Mouse (Mus musculus) layer of hippocampus, postnatal 10 days (tissue): ENCODE data around the gene Me3. TPM values are rescaled to one million over a fixed set of nuclear protein-coding genes. Genes with fewer than 3 reads are reported as not detected.

ENCODE experiments used
- DNase-seq, 2 experiments: peaks; one replicate each; pipeline ENCODE4 v3.0.0; 2021; ENCODE audit warnings: low spot score in 2 of 2
- long read RNA-seq: library from polyadenylated mRNA; stranded (forward); transcript quantifications from one replicate; pipeline ENCODE4 v2.0.0, GENCODE M21; 2023
- total RNA-seq, 2 experiments: library from RNA; stranded (reverse); gene quantifications; 2 replicates each; pipeline ENCODE4 v1.2.3; 2021

Gene Me3
- total RNA-seq: 10 to 100 TPM; 66.2 to 66.8 TPM
- long read RNA-seq, full-length matches to known transcripts: 22 of 71 reads
- long read RNA-seq, partial matches to known transcripts: 11 of 71 reads
- long read RNA-seq, other reads (novel, unspliced or antisense): 38 of 71 reads

DNA sequence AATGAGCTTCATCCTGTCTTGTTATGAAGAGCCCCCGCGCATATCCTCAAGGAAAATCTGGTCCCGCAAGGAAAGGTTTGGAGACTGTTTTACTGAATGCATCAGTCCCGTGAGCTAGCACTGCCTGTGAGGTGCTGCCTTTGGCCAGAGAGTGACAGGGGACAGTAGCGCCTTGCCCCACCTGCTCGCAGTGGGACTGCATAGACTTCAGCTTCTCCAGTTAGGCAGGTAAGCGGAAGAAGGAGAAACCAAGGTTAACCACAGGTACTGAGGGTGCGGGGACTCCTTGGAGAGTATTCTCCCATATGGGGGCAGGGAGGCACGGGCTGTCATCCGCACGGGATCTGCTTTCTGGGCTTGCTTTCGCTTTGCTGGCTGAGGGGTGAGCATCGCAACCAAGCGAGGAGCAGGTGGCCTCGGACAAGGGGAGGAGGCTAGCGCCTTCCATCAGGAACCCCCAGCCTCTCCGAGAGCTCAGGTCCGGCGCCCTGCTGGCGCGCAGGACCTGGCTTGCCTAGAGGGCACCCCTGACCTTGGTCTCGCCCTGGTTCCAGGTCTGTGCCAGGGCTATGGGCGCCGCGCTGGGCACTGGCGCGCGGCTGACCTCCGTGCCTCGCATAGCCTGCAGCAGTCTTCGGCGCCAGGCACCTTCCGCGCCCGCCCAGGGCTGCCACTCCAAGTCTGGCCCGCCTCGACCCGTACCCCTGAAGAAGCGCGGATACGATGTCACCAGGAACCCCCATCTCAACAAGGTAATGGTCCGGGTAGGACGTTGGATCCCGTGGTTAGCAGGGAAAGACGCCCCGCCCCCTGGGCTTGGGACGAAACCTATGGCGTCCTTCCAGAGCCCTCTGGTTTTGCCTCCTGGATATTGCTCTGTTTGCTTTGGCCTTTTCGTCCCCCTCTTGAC is at the start of gene Me3:
Gene Me3, plus strand, starts transcription at position 51 of the 910 bp plus-strand sequence.
- DNase-seq: peak; percentile 57 to 70

DNA sequence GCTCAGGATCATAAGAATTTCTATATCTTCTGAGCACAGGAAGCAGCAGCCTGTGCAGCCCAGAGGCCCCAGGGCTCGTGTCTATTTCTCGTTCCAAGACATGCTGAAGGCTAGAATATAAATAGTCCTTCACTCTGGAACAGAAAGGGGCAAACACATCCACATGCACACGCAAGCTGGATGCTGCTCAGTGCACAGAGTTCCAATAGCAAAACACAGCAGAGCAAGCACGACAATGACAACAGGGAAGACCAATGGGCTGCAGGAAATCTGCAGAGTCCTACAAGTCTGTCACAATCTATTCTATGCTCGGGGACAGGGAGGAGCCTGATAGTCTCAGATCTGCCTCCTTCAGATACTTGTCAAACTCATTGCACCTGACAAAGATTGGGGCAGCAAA is 42.2 kb upstream of the Me3 start:
- no peak for DNase-seq

DNA sequence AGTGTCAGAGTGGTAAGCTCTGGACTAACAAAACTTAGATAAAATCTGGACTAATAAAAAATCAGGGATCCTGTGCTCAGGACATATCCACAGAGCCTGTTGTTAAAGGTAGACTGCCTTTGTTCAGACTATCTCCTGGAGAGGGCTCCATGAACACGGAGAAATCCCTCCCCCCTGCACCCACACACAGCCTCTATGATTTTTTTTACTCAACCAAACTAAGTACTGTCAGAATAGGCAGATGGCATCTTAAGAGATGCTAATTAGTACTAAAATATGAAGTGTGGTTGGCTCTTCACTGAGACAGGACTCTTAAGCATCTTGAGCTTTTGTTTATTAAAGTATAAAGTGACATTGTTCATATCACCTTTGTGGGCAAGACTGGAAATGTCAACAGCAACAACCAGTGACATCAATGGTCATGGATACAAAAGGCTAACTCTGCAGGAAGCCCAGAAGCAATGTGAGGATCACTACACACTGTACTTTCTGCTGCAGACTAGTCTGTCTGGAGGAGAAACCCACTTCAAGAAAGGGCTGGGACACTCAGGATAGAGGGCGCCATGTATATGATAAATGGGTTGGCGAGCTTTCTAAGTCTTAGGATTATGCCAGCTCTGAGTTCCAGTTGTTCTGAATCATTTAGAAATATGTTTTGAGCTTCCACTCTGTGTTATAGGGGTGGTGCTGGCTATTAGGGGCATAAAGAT is 41.5 kb upstream of the Me3 start:
- no peak for DNase-seq

DNA sequence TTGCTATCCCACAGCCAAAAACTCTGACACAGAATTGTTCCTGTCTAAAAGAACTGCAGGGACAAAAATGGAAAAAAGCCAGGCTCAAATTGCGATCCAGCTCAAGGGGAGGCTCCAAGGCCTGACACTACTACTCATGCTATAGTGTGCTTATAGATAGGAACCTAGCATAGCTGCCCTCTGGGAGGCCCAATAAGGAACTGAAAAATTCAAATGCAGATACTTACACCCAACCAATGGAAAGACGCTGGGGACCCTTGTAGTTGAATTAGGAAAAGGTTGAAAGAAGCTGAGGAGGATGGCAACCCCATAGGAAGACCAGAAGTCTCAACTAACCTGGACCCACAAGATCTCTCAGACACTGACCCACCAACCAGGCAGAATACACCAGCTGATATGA is 36.4 kb upstream of the Me3 start:
- no peak for DNase-seq

DNA sequence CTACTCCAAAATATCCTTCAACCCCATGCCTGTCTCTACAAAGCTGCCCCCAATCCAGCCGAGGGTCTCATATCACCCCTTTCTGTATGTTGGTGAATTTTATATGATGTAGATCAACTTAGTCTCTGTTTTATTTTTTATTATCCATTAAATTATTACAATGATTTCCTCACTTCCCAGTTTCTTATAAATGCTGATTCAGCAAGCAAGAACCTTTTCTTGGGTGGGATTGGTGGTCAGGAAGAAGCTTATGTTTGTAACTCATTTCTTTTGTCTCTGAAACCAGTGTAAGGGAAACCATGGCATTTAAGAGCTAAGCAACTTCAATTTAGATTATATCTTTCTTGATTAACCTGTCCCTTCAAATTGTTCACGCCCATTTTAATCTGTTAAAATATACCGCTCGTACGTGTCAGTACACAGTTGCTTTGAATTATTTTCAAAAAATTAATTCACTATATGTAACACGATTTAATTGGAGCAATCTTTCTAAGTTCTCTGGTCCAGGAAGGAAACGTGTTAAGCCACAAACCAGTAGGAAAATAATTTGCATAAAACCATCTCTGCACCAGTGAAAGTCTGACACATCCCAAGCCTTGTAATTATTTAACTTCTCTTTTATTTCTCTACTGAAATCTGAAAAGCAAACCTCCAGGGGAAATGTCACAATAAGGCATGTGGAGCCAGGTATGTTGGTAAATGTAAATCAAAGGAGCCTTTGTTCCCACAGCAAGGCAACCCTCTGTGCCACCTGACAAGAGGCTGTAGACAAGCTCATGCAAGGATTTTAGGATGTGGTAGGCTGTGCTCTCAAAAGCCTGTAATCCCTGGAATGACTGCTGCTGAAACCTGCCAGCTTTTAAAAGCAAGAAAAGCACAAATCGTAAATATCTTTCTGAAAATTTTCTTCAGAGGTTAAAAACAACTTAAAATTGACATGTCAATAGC is 26.3 kb upstream of the Me3 start:
- no peak for DNase-seq

GRCm38 (mm10) chr7:89607329-89607728 is 24.9 kb upstream of the Me3 start:
- no peak for DNase-seq

- no peak for DNase-seq
These were observed 21.0 kb upstream of the Me3 start for GRCm38 (mm10) chr7:89611236-89611635.

DNA sequence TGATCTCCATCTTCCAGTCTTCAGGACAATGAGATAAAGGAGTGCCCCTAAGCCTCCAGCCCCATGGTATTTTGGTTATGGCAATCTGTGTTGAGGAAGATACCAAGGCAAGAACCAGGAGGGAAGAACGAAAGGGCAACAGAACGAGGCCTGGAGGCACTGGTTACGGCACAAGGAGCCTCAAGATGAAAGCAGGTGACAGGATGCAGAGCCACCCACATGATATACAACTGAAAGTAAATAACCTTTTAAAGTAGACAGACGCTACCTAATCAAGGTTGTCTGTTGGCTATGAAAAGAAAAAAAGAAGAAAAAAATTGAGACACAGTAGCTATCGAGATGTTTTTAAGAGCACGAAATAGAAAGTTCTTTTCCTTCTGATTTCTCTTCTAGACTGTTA is 16.0 kb upstream of the Me3 start:
- DNase-seq: no peak

DNA sequence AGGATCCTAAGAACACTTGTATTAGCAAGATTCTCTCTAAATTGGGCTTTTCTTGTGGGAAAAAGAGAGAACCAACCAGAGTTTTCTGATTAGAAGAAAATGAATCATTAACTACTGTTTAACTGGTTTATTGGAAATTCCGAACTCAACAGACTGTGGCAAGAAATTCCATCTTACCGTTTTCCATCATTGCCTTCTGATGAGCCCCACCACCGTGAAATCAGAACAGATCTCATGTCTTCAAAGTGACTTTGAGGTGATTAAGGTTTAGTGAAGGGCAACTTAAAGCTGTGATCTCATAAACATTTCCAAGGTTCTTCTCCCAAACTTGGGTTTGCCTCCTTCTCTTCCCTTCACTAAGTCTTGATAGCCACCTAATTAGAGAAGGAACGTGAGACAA is 8.9 kb upstream of the Me3 start:
- no peak for DNase-seq

GRCm38 (mm10) chr7:89627393-89627792 is 4.8 kb upstream of the Me3 start:
- no peak for DNase-seq

- no peak for DNase-seq
These were observed 4.2 kb upstream of the Me3 start for GRCm38 (mm10) chr7:89628006-89628405.

DNA sequence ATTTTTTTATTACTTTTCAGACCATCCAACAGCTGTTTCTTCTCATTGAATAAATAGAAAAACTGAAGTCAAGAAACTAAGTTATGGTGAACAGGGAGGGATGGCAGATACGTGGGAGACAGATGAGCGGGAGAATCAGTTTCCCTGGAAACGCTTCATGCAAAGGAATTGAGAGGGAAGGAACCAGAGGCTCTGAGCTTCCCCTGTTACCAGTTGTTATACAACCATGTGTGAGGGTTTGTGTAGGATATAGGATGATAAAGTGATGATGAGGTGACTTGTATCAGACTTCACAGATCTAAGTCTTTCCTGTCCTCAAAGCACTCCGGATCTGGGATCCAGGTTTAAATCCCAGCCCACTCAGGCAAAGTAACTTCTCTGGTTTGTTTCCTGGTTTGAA is 3.2 kb upstream of the Me3 start:
- DNase-seq: no peak

- no peak for DNase-seq
These were observed 2.3 kb upstream of the Me3 start for GRCm38 (mm10) chr7:89629914-89630313.

DNA sequence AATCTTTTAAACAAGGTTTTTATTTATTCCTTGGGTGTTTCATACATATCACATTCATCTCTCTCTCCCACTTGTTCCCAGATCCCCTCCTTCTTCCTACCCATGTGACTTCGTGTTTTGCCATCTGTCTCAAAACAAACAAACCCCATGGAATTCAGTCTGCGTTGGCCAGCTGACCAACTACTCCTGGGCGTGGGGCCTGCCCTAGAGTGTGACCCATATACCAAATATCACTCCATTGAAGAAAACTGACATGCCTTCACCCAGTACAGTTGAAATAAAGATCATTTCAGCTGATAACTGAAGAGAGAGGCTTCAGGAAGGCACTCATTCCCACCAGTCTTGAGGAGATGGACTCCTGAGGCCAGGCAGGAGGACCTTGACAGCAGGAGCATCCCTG is 1.4 kb upstream of the Me3 start:
- no peak for DNase-seq

GRCm38 (mm10) chr7:89640533-89640932 is 8.3 kb downstream of the Me3 start:
- DNase-seq: no peak

DNA sequence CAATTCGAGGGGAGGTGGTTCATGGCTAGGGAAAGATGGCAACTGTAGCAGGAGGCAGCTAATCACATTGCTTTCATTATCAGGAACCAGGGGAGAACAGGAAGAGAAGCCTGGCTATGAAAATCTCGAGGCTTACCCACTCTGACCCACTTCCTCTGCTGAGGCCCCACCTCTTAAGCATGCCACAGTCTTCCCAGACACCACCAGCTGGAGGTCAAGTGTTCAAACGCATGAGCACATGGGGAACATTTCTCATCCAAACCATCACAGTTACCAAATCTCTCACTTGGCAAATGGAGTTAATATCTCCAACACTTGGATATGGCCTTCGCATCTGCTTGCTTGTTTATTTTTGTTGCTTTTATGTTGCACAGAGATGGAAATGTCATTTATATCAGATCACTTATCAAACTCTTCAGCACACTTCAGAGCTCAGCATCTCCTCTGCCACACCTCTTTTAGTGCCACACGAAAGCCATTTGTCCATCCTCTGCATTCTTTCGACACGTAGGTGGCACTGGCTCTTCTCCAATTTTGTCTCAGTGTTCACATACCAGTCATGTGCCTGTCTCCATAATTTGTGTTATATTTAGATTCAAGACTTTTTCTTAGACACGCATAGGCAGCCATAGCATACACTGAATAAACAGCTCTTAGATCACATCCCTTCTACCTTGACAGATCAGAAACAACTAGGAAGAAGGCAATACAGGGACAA is 8.9 kb downstream of the Me3 start:
- DNase-seq: no peak

- no peak for DNase-seq
These were observed 12.8 kb downstream of the Me3 start for GRCm38 (mm10) chr7:89645015-89645414.

DNA sequence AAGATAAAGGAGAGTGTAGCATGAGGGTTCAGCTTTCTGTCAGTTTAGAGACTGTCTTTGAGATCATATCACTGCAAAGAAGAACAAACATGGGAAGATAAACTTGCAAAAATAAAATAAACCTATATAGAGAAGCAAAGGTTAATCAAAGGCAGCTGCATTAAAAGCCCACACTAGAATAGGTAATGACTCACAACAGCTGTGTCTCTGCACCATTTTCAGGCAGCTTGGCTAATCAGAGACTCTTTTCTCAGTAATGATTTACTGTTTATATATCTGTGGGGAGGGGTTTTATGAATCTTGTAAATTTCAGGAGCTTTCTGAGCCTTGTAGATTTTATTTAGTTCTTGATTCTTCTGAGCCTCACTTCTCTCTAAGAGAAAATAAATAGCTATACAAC is 15.7 kb downstream of the Me3 start:
- no peak for DNase-seq

DNA sequence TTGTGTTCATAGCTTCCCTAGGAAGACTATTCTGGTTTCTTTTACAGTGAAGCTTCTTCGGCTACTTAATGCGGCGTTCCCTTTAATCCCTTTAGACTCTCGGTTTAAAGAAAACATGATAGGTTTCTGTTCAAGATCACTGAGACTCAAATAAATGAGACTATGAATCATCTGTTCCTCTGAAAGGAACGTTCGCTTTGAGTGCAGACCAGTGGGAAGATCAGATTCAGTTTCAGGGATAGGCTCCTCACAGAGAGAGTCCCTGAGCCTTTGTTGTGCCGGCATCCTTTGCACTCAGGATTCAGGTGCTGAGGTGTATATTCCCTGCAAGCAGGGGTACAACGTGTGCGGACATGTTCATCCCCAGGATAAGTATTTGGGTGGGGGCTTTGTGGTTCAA is 25.0 kb downstream of the Me3 start:
- no peak for DNase-seq

GRCm38 (mm10) chr7:89657692-89658212 is 25.6 kb downstream of the Me3 start:
- no peak for DNase-seq
